Mouse (Mus musculus) kidney, adult 18-20 months (tissue): ENCODE measurements around the gene Kcnc1.

ENCODE experiments used
- DNase-seq: peaks from one replicate; pipeline ENCODE4 v3.0.0; 2021

Gene Kcnc1

GRCm38 (mm10) chr7:46396231-46396927, at the start of gene Kcnc1:
Gene Kcnc1 (plus strand): TSS chr7:46396497.
- peak; percentile 78 for DNase-seq

DNA sequence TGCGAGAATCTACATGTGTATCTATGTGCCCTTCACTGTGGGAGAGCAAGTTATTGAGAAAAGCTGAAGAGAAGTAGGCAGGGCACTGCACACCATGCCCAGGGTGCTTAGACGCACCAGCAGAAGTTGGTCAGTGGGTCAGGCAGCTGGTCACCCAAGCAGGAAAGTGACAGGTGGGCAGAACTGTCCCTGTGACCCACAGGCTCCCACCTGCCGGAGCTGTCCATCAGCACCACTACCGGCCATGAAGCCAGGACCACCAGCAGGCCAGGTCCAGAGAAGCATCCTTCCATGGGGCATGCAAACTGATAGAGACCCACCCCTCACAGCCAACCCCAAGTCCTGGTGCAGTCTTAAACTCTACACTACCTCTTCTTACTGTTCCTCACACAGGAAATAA, 48.6 kb upstream of the Kcnc1 start:
- DNase-seq = no peak

GRCm38 (mm10) chr7:46348813-46349212, 47.5 kb upstream of the Kcnc1 start:
- DNase-seq = no peak

- DNase-seq = no peak
Observed at GRCm38 (mm10) chr7:46350119-46350702, 46.1 kb upstream of the Kcnc1 start.

- no peak for DNase-seq
Observed at GRCm38 (mm10) chr7:46352748-46353147, 43.5 kb upstream of the Kcnc1 start.

DNA sequence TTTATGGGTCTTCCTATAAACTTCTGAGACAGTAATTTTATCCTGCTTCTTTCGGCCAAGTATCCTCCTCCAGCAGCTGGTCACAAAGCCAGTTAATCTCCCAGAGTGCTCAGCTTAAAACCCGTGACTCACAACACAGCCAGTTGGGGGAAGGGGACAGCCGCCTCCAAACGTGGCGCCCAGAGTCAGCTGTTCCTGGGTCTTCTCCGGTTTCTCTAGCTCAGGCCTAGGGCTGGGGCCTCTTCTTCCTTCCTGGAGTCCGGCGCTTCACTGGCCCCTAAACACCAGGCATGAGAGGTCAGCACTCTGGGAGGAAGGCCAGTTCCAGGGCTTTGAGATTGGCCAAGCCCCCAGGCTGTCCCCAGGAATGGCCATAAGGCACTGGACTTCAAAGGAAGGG, 43.1 kb upstream of the Kcnc1 start:
- DNase-seq = no peak

DNA sequence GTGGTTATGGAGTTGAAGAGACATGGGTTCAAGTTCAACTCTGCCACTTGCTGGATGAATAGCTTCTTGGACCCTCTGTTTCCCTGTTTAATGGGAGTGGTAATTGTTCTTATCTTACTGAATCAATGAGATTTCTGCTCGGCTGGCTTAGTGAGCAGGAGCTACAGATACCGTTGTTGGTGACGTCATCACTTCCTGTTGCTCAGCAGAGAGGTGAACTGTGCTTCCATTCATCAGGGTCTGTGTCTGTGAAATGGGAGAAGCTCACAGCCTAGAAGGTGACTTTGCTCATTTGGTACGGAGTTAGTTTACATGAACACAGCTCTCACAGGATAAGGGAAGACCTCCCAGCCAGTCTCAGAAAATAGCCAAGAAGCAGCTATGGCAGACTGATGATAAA, 42.4 kb upstream of the Kcnc1 start:
- no peak for DNase-seq

GRCm38 (mm10) chr7:46361776-46362175, 34.5 kb upstream of the Kcnc1 start:
- DNase-seq = no peak

DNA sequence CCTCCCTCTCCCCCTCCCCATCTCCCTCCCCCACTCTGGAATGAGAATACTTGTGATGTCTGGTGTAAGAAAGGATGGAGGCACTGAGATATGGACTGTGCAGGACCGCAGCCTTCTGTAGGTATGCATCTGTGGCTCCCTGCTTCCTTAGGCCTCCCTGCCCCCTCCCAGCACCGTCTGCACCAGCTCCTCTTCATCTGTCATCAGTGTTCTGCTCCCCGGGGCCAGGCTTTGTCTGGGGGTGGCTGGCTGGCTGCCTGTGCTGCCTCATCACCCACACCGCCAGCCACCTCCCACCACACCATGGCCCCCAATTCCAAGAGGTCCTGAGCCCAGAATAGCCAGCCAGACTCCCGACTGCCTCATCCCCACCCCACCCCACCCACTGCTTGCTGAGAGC, 32.1 kb upstream of the Kcnc1 start:
- DNase-seq = no peak

DNA sequence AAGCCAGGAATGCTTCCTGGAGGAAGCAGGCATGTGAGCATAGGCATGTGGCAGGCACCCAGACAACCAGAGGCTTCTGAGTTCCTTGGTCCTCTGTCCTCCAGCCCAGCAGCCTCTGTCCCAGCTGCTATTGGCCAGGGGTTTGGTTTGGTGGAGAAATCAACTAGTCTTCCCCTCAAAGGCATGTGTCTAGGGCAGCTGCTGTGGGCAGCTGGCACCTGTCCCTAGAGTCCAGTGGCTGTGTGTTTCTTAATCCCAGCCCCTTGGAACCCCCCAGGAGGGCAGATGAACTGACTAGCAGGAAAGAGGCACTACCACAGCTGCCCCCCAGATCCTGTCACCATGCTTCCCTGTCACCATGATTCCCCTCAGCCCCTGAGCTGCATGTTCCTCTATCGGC, 30.5 kb upstream of the Kcnc1 start:
- no peak for DNase-seq

- no peak for DNase-seq
Observed at GRCm38 (mm10) chr7:46371104-46371503, 25.2 kb upstream of the Kcnc1 start.

- DNase-seq = no peak
Observed at GRCm38 (mm10) chr7:46376172-46377007, 19.9 kb upstream of the Kcnc1 start, which contains the start of gene Myod1. Gene Myod1 (plus strand): TSS chr7:46376474.

- no peak for DNase-seq
Observed at GRCm38 (mm10) chr7:46377008-46377346, 19.3 kb upstream of the Kcnc1 start.

GRCm38 (mm10) chr7:46378123-46378522, 18.2 kb upstream of the Kcnc1 start:
- DNase-seq = no peak

DNA sequence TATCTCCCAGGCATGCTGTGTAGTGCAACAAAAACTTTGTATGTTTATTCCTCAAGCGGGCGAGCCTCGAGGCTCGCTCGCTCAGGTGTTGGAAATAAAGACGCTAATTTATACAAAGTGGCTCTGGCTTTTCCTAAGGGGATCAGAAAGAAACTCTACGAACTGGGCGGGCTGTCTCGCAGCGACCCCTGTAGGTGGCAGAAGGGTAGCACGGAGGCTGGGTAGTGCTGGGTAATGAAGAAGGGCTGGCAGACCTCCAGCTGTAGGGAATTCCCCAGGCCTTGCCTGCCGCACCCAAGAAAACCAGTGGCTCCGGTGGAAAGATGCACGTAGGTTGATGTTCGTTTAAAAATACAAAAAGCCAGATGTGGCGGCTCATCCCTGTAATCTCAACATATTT, 17.3 kb upstream of the Kcnc1 start:
- peak; percentile 36 for DNase-seq

- no peak for DNase-seq
Observed at GRCm38 (mm10) chr7:46380625-46381024, 15.7 kb upstream of the Kcnc1 start.

- DNase-seq = no peak
Observed at GRCm38 (mm10) chr7:46387430-46387829, 8.9 kb upstream of the Kcnc1 start.

DNA sequence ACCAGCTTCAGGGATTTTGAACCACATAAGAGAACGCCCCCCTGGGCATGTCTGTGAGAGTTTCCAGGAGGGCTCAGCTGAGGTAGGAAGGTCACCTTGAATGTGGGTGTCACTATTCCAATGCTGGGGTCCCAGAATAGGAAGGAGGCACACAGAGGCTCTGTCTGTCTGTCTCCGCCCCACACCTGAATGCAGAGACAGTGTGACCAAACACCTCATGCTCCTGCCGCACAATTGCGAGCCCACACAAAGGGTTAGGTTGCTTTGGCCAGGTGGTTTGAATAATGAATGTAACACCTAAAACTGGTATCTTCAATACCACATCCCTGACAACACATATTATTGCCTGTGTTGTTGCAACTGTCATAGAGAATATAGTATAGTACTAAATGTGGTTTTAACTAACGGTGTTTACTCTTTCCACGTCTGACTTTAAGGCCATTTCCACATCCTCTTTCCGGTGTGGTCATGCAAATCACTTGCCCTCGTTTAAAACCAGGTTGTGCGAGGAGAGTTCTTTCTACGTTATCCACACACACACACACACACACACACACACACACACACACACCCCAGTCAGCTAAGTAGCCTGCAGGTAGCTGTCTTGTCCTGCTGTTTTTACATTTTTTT, 6.7 kb upstream of the Kcnc1 start:
- no peak for DNase-seq

DNA sequence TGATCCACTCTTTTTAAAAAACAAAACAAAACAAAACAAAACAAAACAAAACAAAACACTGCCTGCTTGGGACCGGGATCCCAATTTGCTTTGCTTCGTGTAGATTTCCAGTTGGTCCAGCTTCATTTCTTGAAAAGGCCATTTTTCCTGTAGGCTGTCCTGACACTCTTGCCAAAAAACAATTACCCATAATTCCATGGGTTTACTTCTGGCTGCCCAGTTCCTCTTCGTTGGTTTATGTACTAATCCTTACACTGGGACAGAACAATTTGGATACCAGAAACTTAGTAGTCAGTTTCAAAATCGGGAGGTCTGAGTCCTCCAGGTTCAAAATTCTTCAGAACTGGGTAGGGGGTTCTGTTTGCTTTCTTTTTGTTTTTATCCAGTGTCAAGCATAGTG, 6.1 kb upstream of the Kcnc1 start:
- no peak for DNase-seq

GRCm38 (mm10) chr7:46391701-46392100, 4.6 kb upstream of the Kcnc1 start:
- no peak for DNase-seq

- DNase-seq = peak; percentile 88
Observed at GRCm38 (mm10) chr7:46393116-46393515, 3.2 kb upstream of the Kcnc1 start.

DNA sequence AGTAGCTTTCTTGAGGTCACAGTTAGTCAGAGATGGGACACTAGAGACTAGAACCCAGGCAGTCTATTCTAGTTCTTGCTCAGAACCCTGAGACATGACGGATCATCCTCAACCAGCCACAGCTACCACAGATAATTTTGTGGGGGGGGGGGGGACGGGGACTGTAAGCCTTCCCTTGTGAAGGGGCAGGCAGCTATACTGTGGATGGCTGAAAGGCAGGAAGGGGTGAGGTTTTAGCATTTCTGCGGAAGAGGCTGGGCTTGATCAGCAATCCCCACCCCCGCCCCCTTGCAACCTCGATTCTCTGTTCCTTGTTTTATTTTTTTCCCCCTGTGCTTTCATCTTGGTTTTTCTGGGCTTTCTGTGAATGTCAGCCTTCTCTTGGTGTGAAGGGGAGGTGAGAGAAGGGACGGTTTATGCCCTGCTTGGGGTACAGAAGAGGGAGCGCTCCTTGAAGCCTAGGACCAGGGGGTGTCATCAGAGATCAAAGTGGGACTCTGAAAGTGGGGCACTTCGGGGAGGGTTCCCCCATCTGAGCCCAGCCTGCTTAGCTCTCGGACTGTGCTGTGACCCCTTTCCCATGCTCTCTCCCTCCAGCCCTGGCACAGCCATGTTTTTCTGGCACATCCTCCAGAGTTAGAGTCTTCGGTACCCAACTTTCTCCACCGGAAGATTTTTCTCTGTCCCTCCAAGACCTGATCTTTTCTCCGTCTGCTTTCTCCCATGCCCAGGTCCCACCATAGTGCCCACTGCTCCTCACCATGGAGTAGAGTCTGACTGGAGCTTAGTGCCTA, 2.4 kb upstream of the Kcnc1 start:
- no peak for DNase-seq

DNA sequence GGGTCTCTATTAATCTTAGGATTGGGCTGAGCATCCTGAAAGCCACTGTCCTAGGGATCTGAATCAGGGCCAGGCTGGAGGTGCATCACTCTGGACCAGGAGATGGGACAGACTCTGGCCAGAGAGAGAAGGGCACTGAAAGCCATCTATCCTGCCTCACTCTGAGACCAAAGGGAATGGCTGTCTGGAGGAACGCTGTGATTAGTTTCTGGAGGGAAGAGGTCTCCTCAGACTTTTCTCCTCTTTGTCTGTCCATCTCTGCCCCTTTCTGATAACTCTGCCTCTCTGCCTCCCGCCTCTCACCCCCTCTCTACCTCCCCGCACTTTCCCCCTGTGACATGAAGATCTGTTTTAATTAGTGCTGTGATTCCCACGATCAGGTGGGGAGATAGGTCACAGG, 1.4 kb upstream of the Kcnc1 start:
- DNase-seq = no peak
